Mouse (Mus musculus) E14TG2a.4 (cell line): ENCODE measurements around the gene Nrg3.

Experiments
- CTCF ChIP-seq: conservative IDR thresholded peaks from 2 replicates; pipeline ENCODE4 v1.5.1; 2014; ENCODE audit warnings: low read length
- NANOG ChIP-seq: IDR thresholded peaks from 2 replicates; pipeline ENCODE4 v1.6.1; 2014; ENCODE audit warnings: borderline replicate concordance, low read length, mixed read lengths
- POU5F1 ChIP-seq: IDR thresholded peaks from 2 replicates; pipeline ENCODE4 v1.6.1; 2014; ENCODE audit warnings: low read length, borderline replicate concordance

- TF ChIP-seq CTCF (no peak), NANOG (no peak), POU5F1 (no peak)
Measured at GRCm38 (mm10) chr14:39356251-39356650, 116.6 kb downstream of the Nrg3 start.
